Mouse (Mus musculus) heart, embryonic 10.5 days (tissue): ENCODE results near the gene Fmnl2. TPM values are rescaled to one million over a fixed set of nuclear protein-coding genes. Genes with fewer than 3 reads are reported as not detected.

Experiments used
- DNase-seq: peaks from one replicate; pipeline ENCODE4 v3.0.0-alpha.2; 2017; ENCODE audit warnings: low spot score
- H3K27ac ChIP-seq: fragments of 300-500 bp; sonication (generic); 2 replicates; pipeline ENCODE4 v1.5.1; 2016; ENCODE audit warnings: mild to moderate bottlenecking
- H3K27me3 ChIP-seq: fragments of 300-500 bp; sonication (generic); 2 replicates; pipeline ENCODE4 v1.6.1; 2016; ENCODE audit warnings: mild to moderate bottlenecking; ENCODE audit not compliant: poor library complexity, insufficient read depth, severe bottlenecking
- H3K36me3 ChIP-seq: fragments of 300-500 bp; sonication (generic); 2 replicates; pipeline ENCODE4 v1.6.1; 2016; ENCODE audit warnings: mild to moderate bottlenecking, moderate library complexity
- H3K4me1 ChIP-seq: fragments of 300-500 bp; sonication (generic); 2 replicates; pipeline ENCODE4 v1.6.1; 2016; ENCODE audit warnings: mild to moderate bottlenecking
- H3K4me3 ChIP-seq: fragments of 300-500 bp; sonication (generic); 2 replicates; pipeline ENCODE4 v1.5.1; 2016; ENCODE audit warnings: mild to moderate bottlenecking, moderate library complexity
- H3K9me3 ChIP-seq: fragments of 300-500 bp; sonication (generic); 2 replicates; pipeline ENCODE4 v1.6.1; 2016; ENCODE audit warnings: mild to moderate bottlenecking, moderate library complexity
- WGBS: fragments of 180-500 bp; shearing (Covaris S2); methylation state at CpG from one replicate; pipeline ENCODE4 v1.1.7; 2016; 5-methylcytosine and 5-hydroxymethylcytosine counted together
- polyA plus RNA-seq: library from polyadenylated mRNA; unstranded; fragments of >200 nt; fragmentation: Nextera tagmentation; extraction: Ambion mirVana; gene quantifications from 2 replicates; pipeline ENCODE4 v1.2.1, GENCODE M21; 2016

The Fmnl2 gene
- polyA plus RNA-seq, 1 experiment from 2014 or later, result 2.5 TPM

GRCm38 (mm10) chr2:52989316-52989715 lies 131.7 kb downstream of the Fmnl2 start:
- Histone ChIP-seq H3K27ac (no peak overlapping the region), H3K4me1 (0 out of 2 replicates have a peak, but pooled peaks cover 10% of the 10 kb centered on the region), H3K36me3 (no peaks in the 10 kb centered on the region), H3K9me3 (no peaks in the 10 kb centered on the region), H3K4me3 (no peak overlapping the region), H3K27me3 (no peaks in the 10 kb centered on the region)
- DNase-seq, result no peak
- WGBS, result 58% methylated on average over 4 of the region's 4 CpGs

GRCm38 (mm10) chr2:52990874-52991687 lies 133.4 kb downstream of the Fmnl2 start:
- DNase-seq, result peak; percentile 69
- H3K4me1 ChIP-seq, result 0 out of 2 replicates have a peak, but pooled peaks cover 6% of the 10 kb centered on the region
- no peaks in the 10 kb centered on the region for H3K9me3 ChIP-seq
- no peaks in the 10 kb centered on the region for H3K27me3 ChIP-seq
- no peak overlapping the region for H3K4me3 ChIP-seq
- H3K36me3 ChIP-seq, result no peaks in the 10 kb centered on the region
- H3K27ac ChIP-seq, result no peak overlapping the region; the same call in 1 of the 2 replicates
- WGBS, result 61% methylated on average over 9 of the region's 9 CpGs

- DNase-seq, result peak; percentile 11
- Histone ChIP-seq H3K9me3 (no peaks in the 10 kb centered on the region), H3K4me1 (0 out of 2 replicates have a peak, but pooled peaks cover 6% of the 10 kb centered on the region), H3K36me3 (no peaks in the 10 kb centered on the region), H3K27me3 (no peaks in the 10 kb centered on the region), H3K4me3 (no peak overlapping the region), H3K27ac (no peak overlapping the region; the same call in 1 of the 2 replicates)
- WGBS, result 64% methylated on average over 5 of the region's 5 CpGs
These were observed 134.1 kb downstream of the Fmnl2 start for GRCm38 (mm10) chr2:52991688-52992194.

- no peak overlapping the region for H3K27ac ChIP-seq
- 79% methylated on average over 7 of the region's 7 CpGs for WGBS
- 0 out of 2 replicates have a peak, but pooled peaks cover 3% of the 10 kb centered on the region for H3K4me1 ChIP-seq
- no peak overlapping the region for H3K4me3 ChIP-seq
- no peaks in the 10 kb centered on the region for H3K36me3 ChIP-seq
- no peaks in the 10 kb centered on the region for H3K9me3 ChIP-seq
- no peak for DNase-seq
- no peaks in the 10 kb centered on the region for H3K27me3 ChIP-seq
These were observed 135.6 kb downstream of the Fmnl2 start for GRCm38 (mm10) chr2:52993241-52993640.

GRCm38 (mm10) chr2:52994526-52994925 lies 136.9 kb downstream of the Fmnl2 start:
- H3K4me3 ChIP-seq, result no peak overlapping the region
- no peak overlapping the region for H3K27ac ChIP-seq
- WGBS, result 85% methylated on average over 9 of the region's 9 CpGs
- 0 out of 2 replicates have a peak, but pooled peaks cover 3% of the 10 kb centered on the region for H3K4me1 ChIP-seq
- H3K27me3 ChIP-seq, result no peaks in the 10 kb centered on the region
- H3K36me3 ChIP-seq, result no peaks in the 10 kb centered on the region
- DNase-seq, result no peak
- no peaks in the 10 kb centered on the region for H3K9me3 ChIP-seq

GRCm38 (mm10) chr2:52997955-52998750 lies 140.5 kb downstream of the Fmnl2 start:
- DNase-seq, result no peak
- H3K27ac ChIP-seq, result no peak overlapping the region
- WGBS, result 80% methylated on average over 15 of the region's 15 CpGs
- no peaks in the 10 kb centered on the region for H3K36me3 ChIP-seq
- no peaks in the 10 kb centered on the region for H3K9me3 ChIP-seq
- H3K4me1 ChIP-seq, result no peaks in the 10 kb centered on the region
- no peaks in the 10 kb centered on the region for H3K27me3 ChIP-seq
- H3K4me3 ChIP-seq, result no peak overlapping the region

GRCm38 (mm10) chr2:52999524-52999969 lies 141.9 kb downstream of the Fmnl2 start:
- Histone ChIP-seq H3K36me3 (no peaks in the 10 kb centered on the region), H3K9me3 (no peaks in the 10 kb centered on the region), H3K4me1 (peaks cover 3% of the 10 kb centered on the region; the same call in 1 of the 2 replicates), H3K27me3 (no peaks in the 10 kb centered on the region), H3K4me3 (no peak overlapping the region), H3K27ac (no peak overlapping the region)
- 51% methylated on average over 3 of the region's 3 CpGs for WGBS
- no peak for DNase-seq

GRCm38 (mm10) chr2:53000446-53000845 lies 142.8 kb downstream of the Fmnl2 start:
- Histone ChIP-seq H3K4me3 (no peak overlapping the region), H3K4me1 (peaks cover 3% of the 10 kb centered on the region; the same call in 1 of the 2 replicates), H3K9me3 (no peaks in the 10 kb centered on the region), H3K27me3 (no peaks in the 10 kb centered on the region), H3K27ac (no peak overlapping the region), H3K36me3 (no peaks in the 10 kb centered on the region)
- no peak for DNase-seq
- 86% methylated on average over 3 of the region's 3 CpGs for WGBS

GRCm38 (mm10) chr2:53006161-53006560 lies 148.5 kb downstream of the Fmnl2 start:
- no peaks in the 10 kb centered on the region for H3K27me3 ChIP-seq
- H3K27ac ChIP-seq, result no peak overlapping the region
- no peak for DNase-seq
- no peak overlapping the region for H3K4me3 ChIP-seq
- H3K9me3 ChIP-seq, result no peaks in the 10 kb centered on the region
- no peaks in the 10 kb centered on the region for H3K36me3 ChIP-seq
- peaks cover 8% of the 10 kb centered on the region; the same call in 1 of the 2 replicates for H3K4me1 ChIP-seq
- 87% methylated on average over 7 of the region's 7 CpGs for WGBS

GRCm38 (mm10) chr2:53007142-53007541 lies 149.5 kb downstream of the Fmnl2 start:
- DNase-seq, result no peak
- Histone ChIP-seq H3K27me3 (no peaks in the 10 kb centered on the region), H3K4me1 (peaks cover 12% of the 10 kb centered on the region), H3K4me3 (no peak overlapping the region), H3K9me3 (no peaks in the 10 kb centered on the region), H3K27ac (no peak overlapping the region), H3K36me3 (no peaks in the 10 kb centered on the region)
- WGBS, result 9% methylated on average over 5 of the region's 5 CpGs

GRCm38 (mm10) chr2:53013051-53013450 lies 155.4 kb downstream of the Fmnl2 start:
- Histone ChIP-seq H3K4me3 (no peak overlapping the region), H3K9me3 (no peaks in the 10 kb centered on the region), H3K27me3 (no peaks in the 10 kb centered on the region), H3K4me1 (peaks cover 15% of the 10 kb centered on the region), H3K27ac (no peak overlapping the region), H3K36me3 (no peaks in the 10 kb centered on the region)
- no peak for DNase-seq
- 44% methylated on average over 2 of the region's 2 CpGs for WGBS

- no peak overlapping the region for H3K27ac ChIP-seq
- WGBS, result 80% methylated on average over 5 of the region's 5 CpGs
- no peaks in the 10 kb centered on the region for H3K9me3 ChIP-seq
- DNase-seq, result no peak
- H3K36me3 ChIP-seq, result no peaks in the 10 kb centered on the region
- H3K4me3 ChIP-seq, result no peak overlapping the region
- peaks cover 15% of the 10 kb centered on the region for H3K4me1 ChIP-seq
- no peaks in the 10 kb centered on the region for H3K27me3 ChIP-seq
These were observed 156.8 kb downstream of the Fmnl2 start for GRCm38 (mm10) chr2:53014451-53014850.

GRCm38 (mm10) chr2:53022982-53023381 lies 165.3 kb downstream of the Fmnl2 start:
- WGBS, result 90% methylated on average over 3 of the region's 3 CpGs
- DNase-seq, result no peak
- H3K4me1 ChIP-seq, result no peaks in the 10 kb centered on the region
- no peaks in the 10 kb centered on the region for H3K9me3 ChIP-seq
- H3K4me3 ChIP-seq, result no peak overlapping the region
- H3K36me3 ChIP-seq, result no peaks in the 10 kb centered on the region
- H3K27ac ChIP-seq, result no peak overlapping the region
- no peaks in the 10 kb centered on the region for H3K27me3 ChIP-seq
